Mouse (Mus musculus) testis, adult 2 months (tissue): ENCODE results near the gene Grin2b. TPM values are rescaled to one million over a fixed set of nuclear protein-coding genes. Genes with fewer than 3 reads are reported as not detected.

ENCODE experiments used
- H3K27ac ChIP-seq: fragments of 200-500 bp; 2 replicates; pipeline ENCODE4 v1.5.1; 2012; ENCODE audit warnings: low read depth, low read length; ENCODE audit not compliant: control insufficient read depth, insufficient read depth
- H3K27me3 ChIP-seq: fragments of 200-500 bp; 2 replicates; pipeline ENCODE4 v1.6.1; 2012; ENCODE audit warnings: mild to moderate bottlenecking, low read length, moderate library complexity; ENCODE audit not compliant: control insufficient read depth, insufficient read depth
- H3K36me3 ChIP-seq: fragments of 200-500 bp; 2 replicates; pipeline ENCODE4 v1.6.1; 2012; ENCODE audit warnings: mild to moderate bottlenecking, low read length; ENCODE audit not compliant: control insufficient read depth, insufficient read depth
- H3K4me1 ChIP-seq: fragments of 200-500 bp; 2 replicates; pipeline ENCODE4 v1.6.1; 2012; ENCODE audit warnings: low read length; ENCODE audit not compliant: control insufficient read depth, insufficient read depth
- H3K4me3 ChIP-seq: fragments of 200-500 bp; 2 replicates; pipeline ENCODE4 v1.5.1; 2012; ENCODE audit warnings: low read depth, mild to moderate bottlenecking, low read length, moderate library complexity, mixed read lengths; ENCODE audit not compliant: control insufficient read depth
- CTCF ChIP-seq: fragments of 200-500 bp; IDR thresholded peaks from 2 replicates; pipeline ENCODE4 v1.5.1; 2012; ENCODE audit warnings: low read depth, mild to moderate bottlenecking, inconsistent platforms, low read length, moderate library complexity; ENCODE audit not compliant: control insufficient read depth, insufficient read depth, insufficient replicate concordance
- POLR2A ChIP-seq: fragments of 200-500 bp; IDR thresholded peaks from 2 replicates; pipeline ENCODE4 v1.6.1; 2012; ENCODE audit warnings: low read depth, mild to moderate bottlenecking, inconsistent platforms, low read length, moderate library complexity; ENCODE audit not compliant: control insufficient read depth
- polyA plus RNA-seq: library from polyadenylated mRNA; depleted of rRNA; stranded (reverse); fragments of >200 nt; gene quantifications from 2 replicates; pipeline ENCODE4 v1.2.3, GENCODE M21; 2012

Grin2b gene
- polyA plus RNA-seq, 1 experiment, result 5.6 TPM

- TF ChIP-seq CTCF (no peak), POLR2A (no peak)
- no peak overlapping the region for H3K4me3 ChIP-seq
- no peaks in the 10 kb centered on the region for H3K36me3 ChIP-seq
- H3K4me1 ChIP-seq, result no peaks in the 10 kb centered on the region
- H3K27ac ChIP-seq, result no peak overlapping the region
- no peaks in the 10 kb centered on the region for H3K27me3 ChIP-seq
Measured at GRCm38 (mm10) chr6:135774670-135775069, 398.6 kb downstream of the Grin2b start.

DNA sequence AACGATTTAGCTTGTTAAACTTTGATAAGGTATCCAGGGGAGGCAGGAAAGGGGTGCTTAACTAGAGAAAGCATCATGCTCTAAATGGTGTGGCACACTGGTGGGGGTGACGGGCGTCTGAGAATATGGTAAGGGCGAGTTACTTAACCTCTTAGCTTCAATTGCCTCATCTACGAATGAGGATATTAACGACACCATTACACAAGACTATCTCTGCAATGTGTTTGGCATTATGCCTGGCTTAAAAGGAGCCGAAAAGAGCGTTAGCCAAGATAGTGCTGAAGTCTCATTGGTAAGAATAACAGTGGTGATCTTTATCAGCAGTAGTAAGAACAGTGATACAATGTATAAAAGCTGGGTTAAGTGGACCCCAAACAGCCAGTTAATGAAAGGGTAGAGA is 405.7 kb downstream of the Grin2b start:
- no peaks in the 10 kb centered on the region for H3K4me1 ChIP-seq
- TF ChIP-seq CTCF, result no peak
- no peak for TF ChIP-seq POLR2A
- H3K27ac ChIP-seq, result no peak overlapping the region
- H3K36me3 ChIP-seq, result no peaks in the 10 kb centered on the region
- no peak overlapping the region for H3K4me3 ChIP-seq
- H3K27me3 ChIP-seq, result no peaks in the 10 kb centered on the region

DNA sequence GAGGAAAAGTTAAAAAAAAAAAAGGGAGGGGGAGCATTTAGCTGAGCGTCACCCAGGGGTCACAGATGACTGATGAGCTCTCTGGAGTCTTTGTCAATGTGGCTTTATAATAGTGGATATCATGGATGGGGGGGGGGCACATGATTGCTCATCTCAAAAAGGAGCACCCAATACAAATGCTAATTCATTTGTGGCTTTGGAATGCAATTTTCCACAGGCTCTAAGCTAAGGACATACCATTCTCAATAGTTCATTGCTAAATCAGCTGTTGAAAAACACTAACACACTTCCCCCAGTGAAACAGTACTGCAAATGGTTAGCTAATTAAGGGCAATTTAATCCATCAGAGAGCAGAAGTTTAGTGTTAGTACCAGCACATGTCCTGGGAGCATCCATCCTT is 414.6 kb downstream of the Grin2b start:
- no peak for TF ChIP-seq POLR2A
- TF ChIP-seq CTCF, result no peak
- Histone ChIP-seq H3K36me3 (no peaks in the 10 kb centered on the region), H3K4me3 (no peak overlapping the region), H3K27ac (no peak overlapping the region), H3K27me3 (no peaks in the 10 kb centered on the region), H3K4me1 (no peaks in the 10 kb centered on the region)

DNA sequence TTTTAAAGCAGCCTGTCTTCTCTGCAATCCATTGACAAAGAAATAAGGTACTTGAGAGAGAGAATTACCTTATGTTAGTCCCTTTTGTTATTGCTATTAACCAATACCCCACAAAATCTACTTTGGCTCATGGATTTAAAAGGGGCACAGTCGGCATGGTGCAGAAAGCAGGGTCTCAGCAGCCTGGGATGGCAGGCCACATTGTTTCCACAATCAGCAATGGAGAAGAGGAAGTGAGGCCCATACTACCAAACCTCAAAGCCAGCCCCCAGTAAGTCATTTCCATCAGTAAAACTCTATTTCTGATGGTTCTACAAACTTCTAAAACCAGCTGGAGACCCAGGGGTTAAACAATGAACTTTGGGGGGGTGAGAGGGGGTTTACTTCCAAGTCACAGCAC is 417.2 kb downstream of the Grin2b start:
- Histone ChIP-seq H3K4me3 (no peak overlapping the region), H3K36me3 (no peaks in the 10 kb centered on the region), H3K27me3 (no peaks in the 10 kb centered on the region), H3K4me1 (no peaks in the 10 kb centered on the region), H3K27ac (no peak overlapping the region)
- TF ChIP-seq POLR2A (no peak), CTCF (no peak)

GRCm38 (mm10) chr6:135748412-135749076 is 424.8 kb downstream of the Grin2b start:
- TF ChIP-seq CTCF, result no peak
- no peak overlapping the region for H3K27ac ChIP-seq

DNA sequence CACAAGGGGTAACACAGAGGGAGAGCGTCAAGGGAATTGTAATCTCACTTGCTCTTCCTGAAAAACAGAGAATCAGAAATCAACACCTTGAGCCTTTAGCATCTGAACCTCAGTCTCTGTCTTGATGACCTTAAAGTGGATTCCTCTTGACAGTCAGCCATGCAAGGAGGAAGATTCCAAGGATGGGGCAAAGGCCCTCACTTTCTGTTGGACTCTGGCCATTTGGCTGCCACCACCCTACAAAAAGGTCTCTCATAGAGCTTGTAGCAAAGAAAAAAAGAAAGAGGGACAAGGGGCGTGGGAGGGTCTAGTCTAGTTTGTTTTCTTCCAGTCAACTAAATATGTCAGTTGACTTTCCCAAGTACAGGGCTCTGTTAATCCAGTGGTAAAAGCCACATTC is 427.7 kb downstream of the Grin2b start:
- no peak overlapping the region for H3K4me3 ChIP-seq
- no peaks in the 10 kb centered on the region for H3K27me3 ChIP-seq
- TF ChIP-seq POLR2A (no peak), CTCF (no peak)

More at GRCm38 (mm10) chr6:135748412-135749076, 424.8 kb downstream of the Grin2b start:
- no peak overlapping the region for H3K4me3 ChIP-seq
- no peaks in the 10 kb centered on the region for H3K27me3 ChIP-seq
- no peaks in the 10 kb centered on the region for H3K36me3 ChIP-seq
- H3K4me1 ChIP-seq, result no peaks in the 10 kb centered on the region

DNA sequence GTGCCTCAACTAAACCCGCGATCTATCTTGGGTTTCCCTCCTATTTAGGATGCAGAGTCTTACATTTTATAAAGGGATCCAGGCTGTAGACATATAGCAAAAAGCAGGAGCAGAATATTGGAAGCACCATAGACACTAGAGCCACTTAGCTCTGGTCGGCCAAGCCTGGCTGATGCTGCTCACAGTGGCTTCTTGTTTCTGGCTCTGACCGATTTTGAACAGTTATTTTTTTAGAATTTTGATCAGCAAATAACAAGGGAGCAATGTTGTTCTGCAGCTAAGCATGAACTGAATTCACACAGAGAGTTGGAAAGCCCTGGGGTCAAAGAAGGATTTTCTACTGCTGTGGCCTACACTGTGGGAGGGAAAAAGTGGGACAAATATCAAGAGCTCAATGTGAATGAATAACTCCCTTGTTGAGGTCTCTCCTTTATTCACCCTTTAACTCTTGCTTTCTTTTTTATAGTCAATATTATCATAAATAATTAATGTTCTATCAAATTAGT is 439.0 kb downstream of the Grin2b start:
- H3K4me1 ChIP-seq, result peaks cover 5% of the 10 kb centered on the region
- H3K4me3 ChIP-seq, result no peak overlapping the region
- TF ChIP-seq CTCF, result no peak
- no peak for TF ChIP-seq POLR2A
- no peak overlapping the region for H3K27ac ChIP-seq
- H3K27me3 ChIP-seq, result no peaks in the 10 kb centered on the region; the same call in 1 of the 2 replicates
- H3K36me3 ChIP-seq, result no peaks in the 10 kb centered on the region

More for the DNA sequence above, 427.7 kb downstream of the Grin2b start:
- Histone ChIP-seq H3K27ac (no peak overlapping the region), H3K36me3 (no peaks in the 10 kb centered on the region), H3K4me1 (no peaks in the 10 kb centered on the region)
